Mouse (Mus musculus) hindbrain, embryonic 16.5 days (tissue): ENCODE results near the gene Tmem41b. TPM values are rescaled to one million over a fixed set of nuclear protein-coding genes. Genes with fewer than 3 reads are reported as not detected.
"Not testable (repeated sequence)": the region's sequence is repeated elsewhere in the genome, so short reads cannot be mapped to it uniquely, and the experiment has no call there.

Experiments
- ATAC-seq: fragments of 200-750 bp; cut with Nextera tagmentation; 2 replicates; pipeline ENCODE4 v1.8.0; 2017; ENCODE audit warnings: moderate TSS enrichment, moderate library complexity
- H3K27ac ChIP-seq: fragments of 300-500 bp; sonication (generic); 2 replicates; pipeline ENCODE4 v1.5.1; 2014; ENCODE audit warnings: low read depth, mild to moderate bottlenecking, control low read depth, low read length, moderate library complexity
- H3K27me3 ChIP-seq: fragments of 300-500 bp; sonication (generic); replicated peaks from 2 replicates; pipeline ENCODE4 v1.6.1; 2014; ENCODE audit warnings: low read length; ENCODE audit not compliant: control insufficient read depth, insufficient read depth
- H3K36me3 ChIP-seq: fragments of 300-500 bp; sonication (generic); 2 replicates; pipeline ENCODE4 v1.6.1; 2014; ENCODE audit warnings: mild to moderate bottlenecking, low read length, moderate library complexity, mixed read lengths; ENCODE audit not compliant: control insufficient read depth, insufficient read depth
- H3K4me1 ChIP-seq: fragments of 300-500 bp; sonication (generic); 2 replicates; pipeline ENCODE4 v1.6.1; 2014; ENCODE audit warnings: low read depth, low read length; ENCODE audit not compliant: control insufficient read depth, insufficient read depth
- H3K4me2 ChIP-seq: fragments of 300-500 bp; sonication (generic); 2 replicates; pipeline ENCODE4 v1.6.1; 2014; ENCODE audit warnings: mild to moderate bottlenecking, low read length, control low read depth, moderate library complexity
- H3K4me3 ChIP-seq: fragments of 300-500 bp; sonication (generic); 2 replicates; pipeline ENCODE4 v1.5.1; 2014; ENCODE audit warnings: mild to moderate bottlenecking, low read length, control low read depth, moderate library complexity
- H3K9ac ChIP-seq: fragments of 300-500 bp; sonication (generic); 2 replicates; pipeline ENCODE4 v1.6.1; 2014; ENCODE audit warnings: low read depth, mild to moderate bottlenecking, control low read depth, low read length, moderate library complexity
- H3K9me3 ChIP-seq: fragments of 300-500 bp; sonication (generic); 2 replicates; pipeline ENCODE4 v1.6.1; 2014; ENCODE audit warnings: mild to moderate bottlenecking, low read length, moderate library complexity; ENCODE audit not compliant: control insufficient read depth
- WGBS: fragments of 180-500 bp; shearing (Covaris S2); extraction: QIAGEN DNeasy Blood & Tissue Kit; methylation state at CpG from one replicate; pipeline ENCODE4 v1.1.7; 2014; 5-methylcytosine and 5-hydroxymethylcytosine counted together
- polyA plus RNA-seq: library from polyadenylated mRNA; unstranded; fragments of >200 nt; fragmentation: Nextera tagmentation; extraction: Ambion mirVana; gene quantifications from 2 replicates; pipeline ENCODE4 v1.2.1, GENCODE M21; 2015

The Tmem41b gene
- polyA plus RNA-seq, result 62.2 and 65.8 TPM in 2 replicates

- 39% methylated on average over 6 of the region's 6 CpGs for WGBS
- not testable (repeated sequence) for H3K27me3 ChIP-seq, ATAC-seq, H3K9me3 ChIP-seq, H3K36me3 ChIP-seq
- peak within 1 kb of the TSS; percentile 87 for H3K27ac ChIP-seq
- peak within 1 kb of the TSS; percentile 66 for H3K4me3 ChIP-seq
- H3K9ac ChIP-seq, result peak within 1 kb of the TSS; percentile 77
- peak within 1 kb of the TSS; percentile 80 for H3K4me2 ChIP-seq
- H3K4me1 ChIP-seq, result peaks cover 11% of the 10 kb centered on the region
Observed at GRCm38 (mm10) chr7:109986775-109987174, at the start of gene Tmem41b. Gene Tmem41b, minus strand, starts transcription at chr7:109986929.

GRCm38 (mm10) chr7:110030342-110030741, 43.6 kb upstream of the Tmem41b start:
- 80% methylated on average over 3 of the region's 3 CpGs for WGBS
- H3K27me3 ChIP-seq, result no peaks in the 10 kb centered on the region
- no peak for ATAC-seq

GRCm38 (mm10) chr7:110028826-110029225, 42.1 kb upstream of the Tmem41b start:
- no peaks in the 10 kb centered on the region for H3K4me1 ChIP-seq
- no peak overlapping the region for H3K27ac ChIP-seq
- peaks cover 2% of the 10 kb centered on the region; the same call in 1 of the 2 replicates for H3K9me3 ChIP-seq
- H3K9ac ChIP-seq, result no peak overlapping the region
- ATAC-seq, result no peak
- 61% methylated on average over 1 of the region's 1 CpGs for WGBS
- H3K4me3 ChIP-seq, result no peak overlapping the region
- no peak overlapping the region for H3K4me2 ChIP-seq
- H3K36me3 ChIP-seq, result peaks cover 4% of the 10 kb centered on the region; the same call in 1 of the 2 replicates
- H3K27me3 ChIP-seq, result no peaks in the 10 kb centered on the region

More at GRCm38 (mm10) chr7:110030342-110030741, 43.6 kb upstream of the Tmem41b start:
- no peak overlapping the region for H3K9ac ChIP-seq
- no peak overlapping the region for H3K4me2 ChIP-seq
- no peak overlapping the region for H3K4me3 ChIP-seq
- peaks cover 4% of the 10 kb centered on the region; the same call in 1 of the 2 replicates for H3K36me3 ChIP-seq
- no peak overlapping the region for H3K27ac ChIP-seq
- H3K4me1 ChIP-seq, result no peaks in the 10 kb centered on the region
- H3K9me3 ChIP-seq, result no peaks in the 10 kb centered on the region

GRCm38 (mm10) chr7:110026594-110026993, 39.9 kb upstream of the Tmem41b start:
- H3K9ac ChIP-seq, result no peak overlapping the region
- H3K9me3 ChIP-seq, result peaks cover 2% of the 10 kb centered on the region; the same call in 1 of the 2 replicates
- H3K27me3 ChIP-seq, result no peaks in the 10 kb centered on the region
- WGBS, result 78% methylated on average over 2 of the region's 2 CpGs
- no peaks in the 10 kb centered on the region for H3K36me3 ChIP-seq
- no peaks in the 10 kb centered on the region for H3K4me1 ChIP-seq
- no peak overlapping the region for H3K4me2 ChIP-seq
- no peak for ATAC-seq
- H3K27ac ChIP-seq, result no peak overlapping the region
- H3K4me3 ChIP-seq, result no peak overlapping the region

- WGBS, result 97% methylated on average over 1 of the region's 1 CpGs
Observed at GRCm38 (mm10) chr7:110023553-110023952, 36.8 kb upstream of the Tmem41b start.

GRCm38 (mm10) chr7:110018631-110019482, 32.1 kb upstream of the Tmem41b start:
- peak overlapping the region; percentile 77 for H3K4me2 ChIP-seq
- no peaks in the 10 kb centered on the region for H3K27me3 ChIP-seq
- H3K4me3 ChIP-seq, result peak overlapping the region; percentile 89
- under 1% methylated on average over 42 of the region's 42 CpGs for WGBS
- peak overlapping the region; percentile 97 for H3K9ac ChIP-seq
- ATAC-seq, result peak; percentile 77
- peak overlapping the region; percentile 89 for H3K27ac ChIP-seq
- no peaks in the 10 kb centered on the region for H3K9me3 ChIP-seq
- peaks cover 7% of the 10 kb centered on the region for H3K4me1 ChIP-seq
- no peaks in the 10 kb centered on the region for H3K36me3 ChIP-seq

More at GRCm38 (mm10) chr7:110023553-110023952, 36.8 kb upstream of the Tmem41b start:
- H3K9ac ChIP-seq, result no peak overlapping the region
- no peaks in the 10 kb centered on the region for H3K27me3 ChIP-seq
- H3K9me3 ChIP-seq, result peaks cover 2% of the 10 kb centered on the region; the same call in 1 of the 2 replicates
- no peaks in the 10 kb centered on the region for H3K36me3 ChIP-seq
- H3K4me2 ChIP-seq, result no peak overlapping the region
- peaks cover 7% of the 10 kb centered on the region for H3K4me1 ChIP-seq
- no peak overlapping the region for H3K27ac ChIP-seq
- no peak overlapping the region for H3K4me3 ChIP-seq
- no peak for ATAC-seq

GRCm38 (mm10) chr7:110018117-110018630, 31.4 kb upstream of the Tmem41b start, which contains the start of gene Ipo7:
Gene Ipo7, plus strand, starts transcription at chr7:110018274.
- Histone ChIP-seq H3K36me3 (no peaks in the 10 kb centered on the region), H3K27ac (peak within 1 kb of the TSS; percentile 89), H3K4me2 (peak within 1 kb of the TSS; percentile 77), H3K4me1 (peaks cover 7% of the 10 kb centered on the region), H3K9me3 (no peaks in the 10 kb centered on the region), H3K27me3 (no peaks in the 10 kb centered on the region), H3K4me3 (peak within 1 kb of the TSS; percentile 89), H3K9ac (peak within 1 kb of the TSS; percentile 97)
- WGBS, result under 1% methylated on average over 48 of the region's 48 CpGs
- peak; percentile 99 for ATAC-seq

GRCm38 (mm10) chr7:110014272-110014671, 27.5 kb upstream of the Tmem41b start:
- 87% methylated on average over 5 of the region's 5 CpGs for WGBS
- H3K9ac ChIP-seq, result no peak overlapping the region
- no peak overlapping the region for H3K27ac ChIP-seq
- no peaks in the 10 kb centered on the region for H3K27me3 ChIP-seq
- ATAC-seq, result no peak
- no peak overlapping the region for H3K4me2 ChIP-seq
- no peaks in the 10 kb centered on the region for H3K9me3 ChIP-seq
- H3K4me3 ChIP-seq, result no peak overlapping the region
- peaks cover 2% of the 10 kb centered on the region; the same call in 1 of the 2 replicates for H3K4me1 ChIP-seq
- H3K36me3 ChIP-seq, result no peaks in the 10 kb centered on the region

- Histone ChIP-seq H3K27ac (no peak overlapping the region), H3K9me3 (no peaks in the 10 kb centered on the region), H3K4me2 (no peak overlapping the region), H3K9ac (no peak overlapping the region), H3K36me3 (no peaks in the 10 kb centered on the region), H3K4me1 (no peaks in the 10 kb centered on the region), H3K4me3 (no peak overlapping the region), H3K27me3 (no peaks in the 10 kb centered on the region)
- no peak for ATAC-seq
- 71% methylated on average over 1 of the region's 1 CpGs for WGBS
Observed at GRCm38 (mm10) chr7:110011417-110011816, 24.7 kb upstream of the Tmem41b start.
